Mouse (Mus musculus) ES-E14 (cell line): ENCODE results near the gene Pitpnc1.

ENCODE experiments used
- CHD2 ChIP-seq: IDR thresholded peaks from 2 replicates; pipeline ENCODE4 v1.6.1; 2014; ENCODE audit warnings: mild to moderate bottlenecking, low read depth, low read length, inconsistent platforms
- HCFC1 ChIP-seq: IDR thresholded peaks from 2 replicates; pipeline ENCODE4 v1.6.1; 2012; ENCODE audit warnings: low read length, inconsistent platforms, borderline replicate concordance; ENCODE audit not compliant: insufficient read depth
- MAFK ChIP-seq: IDR thresholded peaks from 2 replicates; pipeline ENCODE4 v1.6.1; 2014; ENCODE audit warnings: mild to moderate bottlenecking, low read depth, low read length, inconsistent platforms; ENCODE audit not compliant: insufficient read depth
- ZNF384 ChIP-seq: IDR thresholded peaks from 2 replicates; pipeline ENCODE4 v1.6.1; 2012; ENCODE audit warnings: low read depth, low read length, inconsistent platforms

GRCm38 (mm10) chr11:107302141-107302540 is 168.4 kb downstream of the Pitpnc1 start:
- TF ChIP-seq MAFK (no peak), ZNF384 (no peak), CHD2 (no peak), HCFC1 (no peak)
